Mouse (Mus musculus) hindbrain, embryonic 13.5 days (tissue): Measurements from ENCODE around the gene Rasl10a. TPM values are rescaled to one million over a fixed set of nuclear protein-coding genes. Genes with fewer than 3 reads are reported as not detected.

Source experiments
- microRNA-seq: library from miRNA; unstranded; fragments of <30 nt; microRNA quantifications from one replicate; pipeline ENCODE4, GENCODE M21; 2016
- polyA plus RNA-seq: library from polyadenylated mRNA; unstranded; fragments of >200 nt; fragmentation: Nextera tagmentation; extraction: Ambion mirVana; gene quantifications from 2 replicates; pipeline ENCODE4 v1.2.1, GENCODE M21; 2015

The Rasl10a gene
- polyA plus RNA-seq, 1 experiment from 2014 or later: 0.84 TPM

Small RNAs within 50 kb of the gene (microRNA-seq; reads per million reads assigned to microRNA genes)
- gene Gm47296: not detected

Other genes with a start within 250 kb of the Rasl10a start
- 64.4 and 67.0 TPM in 2 replicates for gene Nf2, start 208.6 kb upstream of the Rasl10a start, polyA plus RNA-seq
- 134 and 142 TPM in 2 replicates for gene Nipsnap1, start 184.2 kb upstream of the Rasl10a start, polyA plus RNA-seq
- gene Thoc5, start 162.8 kb upstream of the Rasl10a start, polyA plus RNA-seq: 55.9 and 57.3 TPM in 2 replicates
- 3.1 and 3.4 TPM in 2 replicates for gene Nefh, start 110.1 kb upstream of the Rasl10a start, polyA plus RNA-seq
- gene Ap1b1, start 71.3 kb upstream of the Rasl10a start, polyA plus RNA-seq: 86.8 and 92.2 TPM in 2 replicates
- gene Gas2l1, start 7.2 kb downstream of the Rasl10a start, polyA plus RNA-seq: 19.1 and 20.2 TPM in 2 replicates
- 30.9 and 35.6 TPM in 2 replicates for gene Rhbdd3, start 40.8 kb downstream of the Rasl10a start, polyA plus RNA-seq
- gene Ewsr1, start 41.1 kb downstream of the Rasl10a start, polyA plus RNA-seq: 670 and 686 TPM in 2 replicates
- gene Emid1, start 94.1 kb downstream of the Rasl10a start, polyA plus RNA-seq: 13.8 and 15.9 TPM in 2 replicates
- 6.5 and 7.5 TPM in 2 replicates for gene Kremen1, start 203.4 kb downstream of the Rasl10a start, polyA plus RNA-seq